Mouse (Mus musculus) cerebellum, adult 8-10 months (tissue): Measurements from ENCODE around the gene Gm9887.
"Not testable (repeated sequence)": the region's sequence is repeated elsewhere in the genome, so short reads cannot be mapped to it uniquely, and the experiment has no call there.

Source experiments
- DNase-seq: peaks from one replicate; pipeline ENCODE4 v3.0.0; 2022

The Gm9887 gene

DNA sequence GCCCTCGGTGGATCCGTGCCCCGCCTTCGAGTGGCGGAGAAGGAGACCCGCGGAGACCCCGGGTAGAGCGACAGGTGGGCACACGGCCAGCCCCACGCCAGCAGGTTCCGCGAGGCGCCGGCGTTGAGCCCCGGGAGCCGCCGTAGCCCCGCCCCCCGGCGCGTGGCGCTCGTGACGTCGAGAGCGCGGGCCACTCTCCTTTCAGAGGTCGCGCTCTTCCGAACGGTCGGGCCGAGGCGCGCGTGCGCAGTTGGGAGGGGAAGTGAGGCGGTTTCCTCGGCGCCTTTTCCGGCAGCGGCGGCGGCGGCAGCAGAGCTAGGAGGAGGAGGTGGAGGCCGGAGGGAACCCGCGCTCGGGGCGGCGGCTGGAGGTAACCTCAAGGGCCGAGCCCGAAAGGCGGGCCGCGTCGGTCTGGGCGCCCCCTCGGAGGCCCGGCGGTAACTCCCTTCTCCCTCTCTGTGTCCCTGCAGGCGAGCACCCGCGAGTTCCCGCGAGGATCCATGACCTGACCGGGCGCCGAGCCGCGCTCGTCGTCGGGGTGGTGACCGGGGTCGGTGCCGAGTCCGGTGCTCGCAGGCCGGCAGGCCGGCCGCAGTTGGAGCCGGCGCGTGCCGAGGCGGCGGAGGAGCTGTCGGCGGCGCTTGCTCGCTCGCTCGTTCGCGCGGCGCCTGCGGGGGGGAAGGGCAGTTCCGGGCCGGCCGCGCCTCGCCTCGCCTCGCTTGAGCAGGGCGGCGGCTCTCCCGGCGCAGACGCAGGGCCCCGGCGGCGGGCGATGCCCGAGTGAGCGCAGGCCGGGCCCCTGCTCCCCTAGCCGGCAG, at the start of gene Gm9887, which contains the start of gene Arf6:
Gene Gm9887 (minus strand): TSS at position 605 of the 818 bp plus-strand sequence.
Gene Arf6 (plus strand): TSS at position 297 of the 818 bp plus-strand sequence.
- DNase-seq = peak; percentile 98

DNA sequence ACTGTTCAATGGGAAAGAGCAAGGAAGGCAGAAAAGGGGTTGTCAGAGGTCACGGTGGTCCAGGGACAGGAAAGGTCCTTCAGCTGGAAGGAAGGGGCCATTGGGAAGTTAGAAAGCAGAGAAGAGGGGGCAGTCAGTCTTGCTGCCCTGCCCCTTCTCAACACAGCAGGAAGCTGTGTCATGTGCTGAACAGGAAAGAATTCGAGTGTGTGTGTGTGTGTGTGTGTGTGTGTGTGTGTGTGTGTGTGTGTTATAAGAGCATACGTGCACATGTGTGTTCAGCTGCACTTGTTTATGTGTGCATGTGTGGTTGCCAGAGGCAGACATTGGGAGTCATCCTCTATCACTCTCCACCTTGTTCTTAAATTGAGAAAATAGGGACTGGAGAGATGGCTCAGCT, 48.5 kb upstream of the Gm9887 start:
- DNase-seq = no peak

GRCm38 (mm10) chr12:69419606-69420005, 47.3 kb upstream of the Gm9887 start:
- no peak for DNase-seq

- peak; percentile 11 for DNase-seq
Measured at GRCm38 (mm10) chr12:69419017-69419605, 46.9 kb upstream of the Gm9887 start.

- DNase-seq = no peak
Measured at GRCm38 (mm10) chr12:69418606-69419005, 46.3 kb upstream of the Gm9887 start.

DNA sequence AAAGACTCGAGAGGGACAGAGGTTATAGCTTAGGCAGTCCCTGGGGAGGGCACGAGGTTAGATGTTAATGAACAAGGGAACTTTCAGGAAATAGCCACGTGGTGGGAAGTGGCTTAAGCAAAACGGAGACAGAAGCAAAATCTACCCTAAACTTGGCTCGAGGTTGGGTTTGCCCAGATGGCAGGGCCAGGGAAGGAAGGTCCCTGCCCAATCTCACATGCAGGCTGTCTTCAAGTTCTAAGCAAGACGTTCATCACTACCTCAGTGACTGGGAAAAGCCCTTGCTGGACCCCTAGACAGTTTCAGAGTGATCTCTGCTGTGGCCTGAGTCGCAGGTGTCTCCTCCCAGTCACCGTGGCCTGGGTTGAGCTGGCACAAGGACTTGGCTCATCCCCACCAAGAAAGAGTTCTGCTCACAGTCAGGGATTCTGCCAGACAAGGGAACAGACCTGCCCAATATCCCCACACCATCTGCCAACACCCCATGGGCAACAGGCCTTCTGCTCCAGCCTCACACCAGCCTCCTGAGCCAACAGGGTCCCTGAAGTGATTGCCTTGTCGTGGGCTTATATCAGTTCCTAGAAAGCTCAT, 45.5 kb upstream of the Gm9887 start:
- peak; percentile 83 for DNase-seq

DNA sequence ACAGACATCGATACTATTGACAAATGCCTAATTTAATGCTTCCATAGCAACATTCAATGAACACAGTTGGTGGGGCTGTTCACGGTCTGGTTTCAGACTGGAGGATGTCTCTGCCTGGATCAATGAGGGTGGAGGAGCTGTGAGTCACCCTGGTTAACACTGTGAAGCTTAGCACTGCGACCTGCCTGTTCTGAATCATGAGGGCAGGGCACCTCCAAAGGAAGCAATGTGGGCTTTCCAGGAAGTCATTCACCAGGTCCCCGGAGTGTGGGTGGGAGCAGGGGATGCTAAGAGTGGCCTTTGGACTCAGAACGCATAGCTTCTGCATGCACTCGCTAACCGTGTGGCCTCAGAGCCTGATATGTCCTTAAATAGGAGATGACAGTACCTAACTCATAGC, 44.5 kb upstream of the Gm9887 start:
- DNase-seq = no peak

GRCm38 (mm10) chr12:69414826-69415572, 42.7 kb upstream of the Gm9887 start:
- DNase-seq = no peak

GRCm38 (mm10) chr12:69413303-69413702, 41.0 kb upstream of the Gm9887 start:
- no peak for DNase-seq

- DNase-seq = no peak
Measured at GRCm38 (mm10) chr12:69411936-69412335, 39.7 kb upstream of the Gm9887 start.

DNA sequence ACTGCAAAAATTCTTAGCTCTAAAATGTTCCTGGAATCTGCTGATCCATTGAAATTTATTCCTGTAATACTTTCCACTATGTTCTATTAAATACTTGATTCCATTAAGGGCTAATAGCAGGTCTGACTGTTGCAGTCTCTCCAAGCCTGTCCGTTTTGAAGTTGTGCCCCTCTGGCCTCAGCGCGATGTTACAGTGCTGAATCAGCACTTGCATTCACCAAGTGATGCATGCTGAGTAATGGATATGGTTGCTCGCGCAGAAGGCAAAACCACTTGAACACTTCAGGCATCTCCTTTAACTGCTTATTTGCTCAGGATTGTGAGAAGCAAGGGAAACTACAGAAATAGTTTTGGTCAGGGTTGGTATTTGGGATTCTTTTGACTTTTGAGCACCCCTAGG, 38.5 kb upstream of the Gm9887 start:
- no peak for DNase-seq

DNA sequence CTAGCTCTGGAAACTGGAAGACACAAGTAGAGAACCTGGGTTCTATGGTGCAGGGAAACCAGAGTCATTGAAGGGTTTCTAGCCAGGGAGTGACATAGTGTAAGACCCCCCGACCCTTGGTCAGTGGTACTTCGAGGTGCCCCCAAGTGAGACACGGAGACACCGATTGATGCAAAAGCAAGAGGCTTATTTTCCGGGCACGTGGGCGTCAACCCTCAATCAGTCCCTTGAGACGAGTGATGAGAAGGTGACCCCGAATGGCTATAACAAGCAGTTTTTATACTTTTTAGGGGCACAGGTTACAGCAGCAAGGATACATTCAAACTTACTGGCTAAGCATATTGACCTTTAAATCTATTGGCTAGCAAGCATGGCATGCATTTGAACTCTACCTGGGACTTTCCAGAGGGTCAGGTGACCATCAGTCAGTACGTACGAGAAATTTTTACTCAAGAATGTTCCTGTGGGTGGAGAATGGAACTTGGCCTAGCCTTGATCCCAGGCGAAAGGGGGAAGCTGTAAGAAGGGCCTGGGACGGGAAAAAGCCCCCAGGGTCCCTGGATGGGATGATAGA, 30.4 kb upstream of the Gm9887 start:
- DNase-seq = no peak

- DNase-seq = no peak
Measured at GRCm38 (mm10) chr12:69402100-69402499, 29.8 kb upstream of the Gm9887 start.

DNA sequence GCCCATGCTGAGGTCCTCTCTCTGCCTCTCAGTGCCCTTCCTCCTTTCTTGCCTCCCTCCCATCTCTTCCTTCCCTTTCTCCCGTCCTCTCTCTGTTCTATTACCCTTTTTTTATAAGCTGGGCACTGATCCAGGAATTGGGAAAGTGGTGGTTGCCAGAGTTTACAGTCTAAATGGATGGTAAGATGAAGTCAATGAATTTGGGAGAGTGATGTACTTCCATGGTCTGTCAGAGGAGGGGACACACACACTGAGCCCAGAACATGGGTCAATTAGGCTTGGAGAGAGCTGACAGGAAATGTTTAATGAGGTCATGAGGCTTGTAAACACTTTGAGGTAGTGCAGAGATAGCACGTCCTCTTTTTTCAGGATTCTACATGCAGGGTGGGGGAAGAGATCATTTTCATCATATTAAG, 28.6 kb upstream of the Gm9887 start:
- no peak for DNase-seq

GRCm38 (mm10) chr12:69400367-69400766, 28.1 kb upstream of the Gm9887 start:
- DNase-seq = no peak

DNA sequence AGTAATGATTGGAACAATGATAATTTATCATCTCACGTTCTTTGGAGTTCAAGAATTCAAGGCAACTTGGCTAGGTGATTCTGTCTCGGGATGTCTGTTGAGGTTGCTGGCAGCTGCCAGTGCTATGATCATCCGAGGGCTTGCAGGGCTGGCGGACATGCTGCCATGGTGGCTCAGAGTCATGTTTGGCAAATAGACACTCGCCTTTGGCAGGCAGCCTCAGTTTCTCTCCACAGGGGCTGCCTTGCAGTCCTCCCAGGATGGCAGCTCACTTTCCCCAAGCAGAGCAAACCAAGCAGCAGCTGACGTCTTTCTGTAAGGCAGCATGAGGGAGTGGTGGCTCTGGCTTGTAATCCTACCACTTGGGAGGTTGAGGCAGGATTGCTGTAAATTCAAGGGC, 22.2 kb upstream of the Gm9887 start:
- peak; percentile 89 for DNase-seq

DNA sequence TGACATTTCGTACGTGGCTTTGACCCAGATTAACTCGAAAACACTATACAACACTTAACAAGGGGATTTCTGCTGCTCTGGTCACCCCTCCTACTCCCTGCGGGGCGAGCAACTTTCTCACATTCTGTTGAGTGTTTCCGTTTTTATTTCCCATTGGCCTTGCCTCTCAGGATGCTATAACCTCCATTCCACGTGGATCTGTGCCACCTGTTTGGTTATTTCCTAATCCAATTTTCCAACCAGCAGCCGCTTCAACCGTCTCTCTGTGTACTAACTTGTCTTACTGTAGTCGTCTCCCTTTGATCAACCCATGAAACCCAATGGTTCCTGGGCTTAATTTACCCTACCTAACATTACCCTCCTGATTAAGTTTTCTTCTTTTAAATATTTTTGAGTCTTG, 20.8 kb upstream of the Gm9887 start:
- no peak for DNase-seq

- DNase-seq = no peak
Measured at GRCm38 (mm10) chr12:69390000-69390698, 17.9 kb upstream of the Gm9887 start.

DNA sequence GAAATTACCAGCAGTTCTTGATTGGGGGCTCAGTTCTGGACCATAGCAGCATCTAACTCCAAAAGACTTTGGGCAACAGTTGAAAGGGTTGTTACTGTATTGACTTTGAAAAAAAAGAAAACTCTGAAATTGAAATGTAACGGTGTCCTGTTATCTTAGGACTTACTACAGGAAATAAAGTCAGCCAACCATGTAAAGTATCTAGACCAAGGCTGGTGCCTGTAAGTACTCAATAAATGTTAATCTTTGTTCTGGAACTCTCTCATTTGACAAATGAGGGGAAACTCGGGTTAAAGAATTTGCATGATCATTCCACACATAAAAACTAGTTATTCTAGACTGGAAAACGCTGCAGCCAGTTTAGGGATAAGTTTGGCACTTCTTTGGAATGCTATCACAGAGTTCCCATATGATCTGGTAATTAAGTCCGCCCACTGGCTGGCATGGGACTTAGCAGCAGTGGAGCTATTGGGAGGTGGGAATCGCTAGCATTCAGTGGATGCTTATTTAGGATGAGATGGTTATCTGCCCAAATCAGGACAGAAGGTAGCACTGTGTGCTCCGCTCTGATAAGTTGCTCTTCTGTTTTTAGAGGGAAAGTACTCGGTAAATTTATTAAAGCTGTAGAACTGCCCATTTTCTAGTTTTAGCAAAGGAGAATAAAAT, 17.1 kb upstream of the Gm9887 start:
- DNase-seq = no peak

- no peak for DNase-seq
Measured at GRCm38 (mm10) chr12:69388321-69388869, 16.1 kb upstream of the Gm9887 start.

GRCm38 (mm10) chr12:69386281-69386732, 14.0 kb upstream of the Gm9887 start:
- not testable (repeated sequence) for DNase-seq
